Mouse (Mus musculus) thymus, postnatal 4 days (tissue): ENCODE measurements around the gene Sik1.

ENCODE experiments used
- DNase-seq: peaks from one replicate; pipeline ENCODE4 v3.0.0; 2021

Gene Sik1

GRCm38 (mm10) chr17:31854770-31855596 is 621 bp downstream of the Sik1 start:
- DNase-seq = peak; percentile 78

- no peak for DNase-seq
These were observed 2.0 kb downstream of the Sik1 start for GRCm38 (mm10) chr17:31853448-31854188.

- no peak for DNase-seq
These were observed 2.7 kb downstream of the Sik1 start for GRCm38 (mm10) chr17:31852782-31853447.

DNA sequence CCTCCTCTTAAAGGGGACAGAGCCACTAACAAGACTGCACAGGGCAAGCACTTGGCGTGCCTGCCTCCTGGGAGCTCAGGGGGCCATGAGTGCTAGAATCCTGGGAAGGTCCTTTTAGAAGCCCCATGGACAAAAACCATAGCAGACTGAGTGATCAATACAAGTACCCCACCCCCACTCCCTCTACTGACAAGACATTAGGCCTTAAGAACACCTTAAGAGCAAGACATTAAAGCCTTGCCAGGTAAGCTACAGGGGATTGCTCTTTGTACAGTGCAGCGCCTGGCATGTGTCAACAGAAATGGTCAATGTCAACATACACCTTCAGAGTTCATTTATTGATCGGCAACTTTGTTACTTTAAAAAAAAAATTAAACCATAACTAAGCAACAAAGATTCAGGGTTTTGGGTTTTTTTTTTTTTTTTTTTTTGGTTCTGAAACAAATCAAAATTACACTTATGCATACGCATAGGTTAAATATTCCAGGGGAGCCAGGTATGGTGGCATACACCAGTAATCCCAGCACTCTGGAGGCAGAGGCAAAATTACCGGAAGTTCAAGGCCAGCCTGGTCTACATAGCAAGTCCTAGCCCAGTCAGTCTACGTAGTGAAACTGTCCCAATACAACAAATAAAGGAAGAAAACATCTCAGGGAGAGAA is 3.7 kb downstream of the Sik1 start:
- no peak for DNase-seq

DNA sequence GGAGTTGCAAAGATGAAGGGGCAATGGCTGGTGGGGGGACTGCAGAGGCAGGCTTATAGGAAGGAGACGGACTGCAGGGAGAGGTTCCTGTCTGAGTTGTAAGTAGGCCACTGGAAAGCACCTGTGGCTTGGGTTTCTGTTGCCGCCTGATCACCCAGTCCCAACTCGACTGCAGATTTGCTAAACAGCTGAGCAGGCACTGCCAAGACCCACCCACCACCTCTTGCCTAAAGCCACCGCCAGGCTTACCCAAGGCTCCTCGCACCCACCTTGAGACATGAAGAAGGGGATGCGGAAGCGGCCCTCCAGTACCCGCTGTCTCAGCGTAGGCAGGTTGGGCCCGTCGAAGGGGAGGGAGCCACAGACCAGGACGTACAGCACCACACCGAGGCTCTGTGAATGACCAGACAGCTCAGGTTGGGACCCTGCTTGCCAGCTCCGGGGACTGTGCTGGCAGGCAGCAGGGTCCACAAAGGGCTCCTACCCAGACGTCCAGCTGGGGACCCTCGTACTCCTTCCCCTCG is 5.1 kb downstream of the Sik1 start:
- DNase-seq = no peak

DNA sequence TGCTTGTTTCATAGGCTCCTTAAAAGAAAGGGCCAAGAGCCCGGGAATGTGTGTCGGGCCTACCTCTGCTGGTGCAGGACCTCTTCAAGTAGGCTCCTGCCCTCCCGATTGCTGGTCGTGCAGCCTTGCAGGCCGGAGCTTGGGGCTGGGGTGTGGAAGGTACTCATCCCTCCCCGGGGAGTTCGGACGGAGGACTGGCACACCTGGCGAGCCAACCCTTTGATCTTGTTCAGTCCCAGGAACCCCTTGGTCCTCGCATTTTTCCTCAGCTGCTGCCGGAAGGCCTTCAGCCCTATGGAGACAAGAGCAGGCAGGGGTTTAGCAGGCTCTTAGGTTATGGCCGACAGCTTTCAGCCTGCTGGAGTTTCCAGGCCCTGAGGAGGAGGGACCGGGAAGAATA is 8.6 kb downstream of the Sik1 start:
- no peak for DNase-seq

- DNase-seq = no peak
These were observed 9.3 kb downstream of the Sik1 start for GRCm38 (mm10) chr17:31846352-31846751.

GRCm38 (mm10) chr17:31843891-31844290 is 11.7 kb downstream of the Sik1 start:
- DNase-seq = no peak

- DNase-seq = no peak
These were observed 12.4 kb downstream of the Sik1 start for GRCm38 (mm10) chr17:31842930-31843822.

- no peak for DNase-seq
These were observed 13.6 kb downstream of the Sik1 start for GRCm38 (mm10) chr17:31841842-31842611.

- peak; percentile 79 for DNase-seq
These were observed 14.2 kb downstream of the Sik1 start for GRCm38 (mm10) chr17:31841453-31841841.

DNA sequence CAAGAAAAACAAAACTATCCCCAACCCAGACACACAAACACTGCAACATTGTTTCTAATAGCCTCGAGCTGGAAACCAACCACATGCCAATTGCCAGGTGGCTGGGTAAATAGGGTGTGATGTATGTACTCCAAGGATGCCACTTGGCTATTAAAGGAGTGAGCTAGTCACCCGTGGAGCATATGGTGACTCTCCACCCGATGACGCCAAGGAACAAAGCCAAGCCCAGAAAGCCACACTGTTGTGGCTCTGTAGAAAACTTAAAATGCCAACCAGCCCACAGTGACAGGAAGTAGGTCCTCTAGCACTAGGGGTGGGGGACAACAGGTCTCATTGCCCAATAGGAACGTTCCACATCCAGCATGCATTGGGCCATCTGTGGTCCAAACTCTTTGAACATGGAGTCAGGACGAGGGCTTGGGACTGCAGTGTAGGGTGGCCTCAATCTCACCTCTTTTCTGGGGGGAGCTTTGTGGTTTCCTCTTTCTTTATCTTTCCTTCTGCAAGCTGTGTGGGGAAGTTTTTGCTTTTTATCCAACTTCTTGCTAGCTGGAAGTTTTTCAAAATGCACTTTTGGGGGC is 15.1 kb downstream of the Sik1 start:
- peak; percentile 48 for DNase-seq

GRCm38 (mm10) chr17:31836772-31837171 is 18.8 kb downstream of the Sik1 start:
- no peak for DNase-seq

DNA sequence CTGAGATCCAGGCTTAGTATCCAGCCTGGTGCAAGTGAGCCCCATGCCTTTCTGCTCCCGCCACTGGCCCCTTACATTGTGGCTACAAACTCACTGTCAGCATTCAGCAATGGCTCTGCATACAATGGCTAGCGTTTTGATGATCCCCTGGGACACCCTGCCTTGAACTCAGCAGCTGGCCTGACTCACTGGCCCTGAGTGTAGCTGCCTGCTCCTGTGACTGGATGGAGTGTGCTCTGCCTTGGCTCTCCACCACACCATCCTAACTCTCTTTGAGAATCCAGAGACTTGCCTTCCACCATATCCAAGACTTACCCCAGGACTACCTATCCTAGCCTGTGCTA is 19.4 kb downstream of the Sik1 start:
- DNase-seq = no peak

GRCm38 (mm10) chr17:31835528-31836263 is 19.9 kb downstream of the Sik1 start:
- DNase-seq = peak; percentile 60

DNA sequence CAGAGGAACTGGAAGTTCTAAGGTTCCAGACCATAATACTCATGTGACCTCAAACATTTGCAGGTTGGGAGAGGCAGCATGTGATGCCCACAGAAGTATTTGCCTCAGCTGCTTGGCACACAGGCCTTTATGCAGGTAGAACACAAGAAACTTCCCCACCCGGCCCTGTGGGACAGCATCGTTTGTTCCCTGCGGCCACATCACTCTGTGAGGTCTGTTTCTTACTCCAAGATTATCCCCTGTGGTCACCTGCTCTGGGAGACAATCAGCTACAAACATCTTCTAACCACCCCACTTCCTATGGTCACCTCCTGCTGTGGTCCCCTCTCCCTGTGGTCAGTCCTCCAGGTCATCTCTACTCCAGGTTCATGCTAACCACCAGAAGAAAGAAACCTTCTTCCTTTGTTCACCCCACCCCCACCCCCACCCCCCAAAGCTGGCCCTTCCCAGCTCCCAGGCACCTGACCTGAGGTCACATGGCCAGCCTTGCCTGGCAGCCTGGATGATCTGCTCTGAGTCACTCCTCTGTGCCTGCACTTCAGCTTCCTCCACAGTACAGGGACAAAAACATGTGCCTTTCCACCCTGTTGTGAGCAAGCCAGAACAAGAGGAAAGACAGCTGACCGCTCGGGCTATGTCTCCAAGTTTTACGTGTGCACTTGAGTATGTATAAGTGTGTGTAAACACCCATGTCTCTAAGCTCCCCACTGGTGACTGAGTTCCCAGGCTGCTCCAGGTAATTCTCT is 21.1 kb downstream of the Sik1 start:
- no peak for DNase-seq

- DNase-seq = peak; percentile 65
These were observed 21.9 kb downstream of the Sik1 start for GRCm38 (mm10) chr17:31833752-31834151.

GRCm38 (mm10) chr17:31832577-31832964 is 23.0 kb downstream of the Sik1 start:
- DNase-seq = no peak

GRCm38 (mm10) chr17:31831866-31832576 is 23.6 kb downstream of the Sik1 start:
- DNase-seq = no peak
